Mouse (Mus musculus) kidney, embryonic 15.5 days (tissue): ENCODE measurements around the gene Tbcd. TPM values are rescaled to one million over a fixed set of nuclear protein-coding genes. Genes with fewer than 3 reads are reported as not detected.

Experiments
- ATAC-seq: fragments of 200-750 bp; cut with Nextera tagmentation; replicated peaks from 2 replicates; pipeline ENCODE4 v1.8.0; 2017; ENCODE audit warnings: moderate TSS enrichment; ENCODE audit not compliant: low FRiP score
- H3K27ac ChIP-seq: fragments of 300-500 bp; sonication (generic); 2 replicates; pipeline ENCODE4 v1.5.1; 2015; ENCODE audit warnings: mild to moderate bottlenecking, inconsistent platforms
- H3K27me3 ChIP-seq: fragments of 300-500 bp; sonication (generic); 2 replicates; pipeline ENCODE4 v1.6.1; 2015; ENCODE audit warnings: inconsistent platforms
- H3K36me3 ChIP-seq: fragments of 300-500 bp; sonication (generic); 2 replicates; pipeline ENCODE4 v1.6.1; 2015; ENCODE audit warnings: inconsistent platforms
- H3K4me1 ChIP-seq: fragments of 300-500 bp; sonication (generic); 2 replicates; pipeline ENCODE4 v1.6.1; 2015; ENCODE audit warnings: inconsistent platforms
- H3K4me2 ChIP-seq: fragments of 300-500 bp; sonication (generic); 2 replicates; pipeline ENCODE4 v1.6.1; 2015; ENCODE audit warnings: moderate library complexity, mild to moderate bottlenecking, inconsistent platforms
- H3K4me3 ChIP-seq: fragments of 300-500 bp; sonication (generic); replicated peaks from 2 replicates; pipeline ENCODE4 v1.5.1; 2015; ENCODE audit warnings: mild to moderate bottlenecking, inconsistent platforms
- H3K9ac ChIP-seq: fragments of 300-500 bp; sonication (generic); 2 replicates; pipeline ENCODE4 v1.6.1; 2015; ENCODE audit warnings: mild to moderate bottlenecking, inconsistent platforms
- H3K9me3 ChIP-seq: fragments of 300-500 bp; sonication (generic); replicated peaks from 2 replicates; pipeline ENCODE4 v1.6.1; 2016; ENCODE audit warnings: inconsistent platforms
- WGBS: fragments of 180-500 bp; shearing (Covaris S2); methylation state at CpG from one replicate; pipeline ENCODE4 v1.1.7; 2015; ENCODE audit warnings: mixed read lengths; 5-methylcytosine and 5-hydroxymethylcytosine counted together
- polyA plus RNA-seq: library from polyadenylated mRNA; unstranded; fragments of >200 nt; fragmentation: Nextera tagmentation; extraction: Ambion mirVana; gene quantifications from 2 replicates; pipeline ENCODE4 v1.2.1, GENCODE M21; 2015

Gene Tbcd
- polyA plus RNA-seq, 1 experiment from 2014 or later: 37.4 TPM

- Histone ChIP-seq H3K27me3 (no peaks in the 10 kb centered on the region), H3K4me3 (no peak overlapping the region), H3K9me3 (no peaks in the 10 kb centered on the region), H3K4me1 (peaks cover 35% of the 10 kb centered on the region), H3K4me2 (no peak overlapping the region), H3K27ac (0 out of 2 replicates have a peak overlapping the region, but pooled peaks have one; percentile 77), H3K9ac (no peak overlapping the region), H3K36me3 (no peaks in the 10 kb centered on the region)
- ATAC-seq: no peak
- WGBS: 81% methylated on average over 3 of the region's 3 CpGs
Observed at GRCm38 (mm10) chr11:121545398-121546034, 93.8 kb downstream of the Tbcd start.

- Histone ChIP-seq H3K4me1 (peaks cover 47% of the 10 kb centered on the region), H3K9me3 (no peaks in the 10 kb centered on the region), H3K4me3 (no peak overlapping the region), H3K36me3 (no peaks in the 10 kb centered on the region), H3K27me3 (no peaks in the 10 kb centered on the region), H3K9ac (no peak overlapping the region), H3K27ac (no peak overlapping the region), H3K4me2 (no peak overlapping the region)
- WGBS: 90% methylated on average over 5 of the region's 5 CpGs
- ATAC-seq: no peak
Observed at GRCm38 (mm10) chr11:121547234-121547633, 95.5 kb downstream of the Tbcd start.

- WGBS: 88% methylated on average over 4 of the region's 4 CpGs
- no peak overlapping the region for H3K27ac ChIP-seq
- no peak overlapping the region for H3K4me3 ChIP-seq
- no peaks in the 10 kb centered on the region for H3K27me3 ChIP-seq
- no peak for ATAC-seq
- peaks cover 50% of the 10 kb centered on the region for H3K4me1 ChIP-seq
- H3K36me3 ChIP-seq: no peaks in the 10 kb centered on the region
- no peak overlapping the region for H3K9ac ChIP-seq
- H3K4me2 ChIP-seq: no peak overlapping the region
- no peaks in the 10 kb centered on the region for H3K9me3 ChIP-seq
Observed at GRCm38 (mm10) chr11:121547925-121548324, 96.2 kb downstream of the Tbcd start.

GRCm38 (mm10) chr11:121548996-121549842, 97.5 kb downstream of the Tbcd start:
- H3K4me2 ChIP-seq: no peak overlapping the region
- no peaks in the 10 kb centered on the region for H3K36me3 ChIP-seq
- no peaks in the 10 kb centered on the region for H3K27me3 ChIP-seq
- H3K9me3 ChIP-seq: no peaks in the 10 kb centered on the region
- peaks cover 48% of the 10 kb centered on the region for H3K4me1 ChIP-seq
- 62% methylated on average over 12 of the region's 12 CpGs for WGBS
- peak overlapping the region; percentile 72 for H3K27ac ChIP-seq
- ATAC-seq: no peak
- H3K4me3 ChIP-seq: no peak overlapping the region
- H3K9ac ChIP-seq: no peak overlapping the region

- H3K36me3 ChIP-seq: no peaks in the 10 kb centered on the region
- no peak overlapping the region for H3K9ac ChIP-seq
- no peaks in the 10 kb centered on the region for H3K9me3 ChIP-seq
- WGBS: 44% methylated on average over 17 of the region's 17 CpGs
- no peaks in the 10 kb centered on the region for H3K27me3 ChIP-seq
- no peak overlapping the region for H3K4me3 ChIP-seq
- ATAC-seq: peak; percentile 77
- H3K27ac ChIP-seq: peak overlapping the region; percentile 72
- H3K4me2 ChIP-seq: peak overlapping the region; percentile 8
- H3K4me1 ChIP-seq: peaks cover 42% of the 10 kb centered on the region
Observed at GRCm38 (mm10) chr11:121549843-121550647, 98.3 kb downstream of the Tbcd start.

GRCm38 (mm10) chr11:121551206-121551799, 99.6 kb downstream of the Tbcd start:
- H3K4me2 ChIP-seq: no peak overlapping the region
- peak overlapping the region; percentile 72 for H3K27ac ChIP-seq
- peaks cover 42% of the 10 kb centered on the region for H3K4me1 ChIP-seq
- ATAC-seq: no peak
- WGBS: 84% methylated on average over 5 of the region's 5 CpGs
- no peak overlapping the region for H3K9ac ChIP-seq
- H3K9me3 ChIP-seq: no peaks in the 10 kb centered on the region
- H3K4me3 ChIP-seq: no peak overlapping the region
- H3K27me3 ChIP-seq: no peaks in the 10 kb centered on the region
- no peaks in the 10 kb centered on the region for H3K36me3 ChIP-seq

- no peak overlapping the region for H3K9ac ChIP-seq
- no peak overlapping the region for H3K4me3 ChIP-seq
- H3K27me3 ChIP-seq: no peaks in the 10 kb centered on the region
- H3K36me3 ChIP-seq: no peaks in the 10 kb centered on the region; the same call in 1 of the 2 replicates
- 71% methylated on average over 4 of the region's 4 CpGs for WGBS
- H3K4me1 ChIP-seq: peaks cover 42% of the 10 kb centered on the region
- no peaks in the 10 kb centered on the region for H3K9me3 ChIP-seq
- peak overlapping the region; percentile 6 for H3K27ac ChIP-seq
- H3K4me2 ChIP-seq: no peak overlapping the region
- peak; percentile 41; the same call in 1 of the 2 replicates for ATAC-seq
Observed at GRCm38 (mm10) chr11:121552167-121552566, 100.4 kb downstream of the Tbcd start.

GRCm38 (mm10) chr11:121552846-121553457, 101.2 kb downstream of the Tbcd start:
- no peak overlapping the region for H3K9ac ChIP-seq
- H3K4me1 ChIP-seq: peaks cover 42% of the 10 kb centered on the region
- WGBS: 84% methylated on average over 7 of the region's 7 CpGs
- H3K4me3 ChIP-seq: no peak overlapping the region
- no peaks in the 10 kb centered on the region for H3K9me3 ChIP-seq
- no peaks in the 10 kb centered on the region for H3K27me3 ChIP-seq
- H3K27ac ChIP-seq: peak overlapping the region; percentile 72
- peaks cover 2% of the 10 kb centered on the region; the same call in 1 of the 2 replicates for H3K36me3 ChIP-seq
- no peak for ATAC-seq
- no peak overlapping the region for H3K4me2 ChIP-seq

GRCm38 (mm10) chr11:121553458-121553857, 101.7 kb downstream of the Tbcd start:
- Histone ChIP-seq H3K4me2 (no peak overlapping the region), H3K27me3 (no peaks in the 10 kb centered on the region), H3K4me3 (no peak overlapping the region), H3K4me1 (peaks cover 38% of the 10 kb centered on the region), H3K9ac (no peak overlapping the region), H3K9me3 (no peaks in the 10 kb centered on the region), H3K27ac (peak overlapping the region; percentile 72), H3K36me3 (peaks cover 2% of the 10 kb centered on the region; the same call in 1 of the 2 replicates)
- no peak for ATAC-seq
- 93% methylated on average over 3 of the region's 3 CpGs for WGBS

GRCm38 (mm10) chr11:121556727-121557126, 105.0 kb downstream of the Tbcd start:
- Histone ChIP-seq H3K9me3 (no peaks in the 10 kb centered on the region), H3K9ac (no peak overlapping the region), H3K4me2 (no peak overlapping the region), H3K27me3 (no peaks in the 10 kb centered on the region), H3K36me3 (peaks cover 2% of the 10 kb centered on the region; the same call in 1 of the 2 replicates), H3K4me3 (no peak overlapping the region), H3K4me1 (peaks cover 11% of the 10 kb centered on the region), H3K27ac (no peak overlapping the region)
- 74% methylated on average over 1 of the region's 1 CpGs for WGBS
- no peak for ATAC-seq

- H3K4me2 ChIP-seq: no peak overlapping the region
- H3K9me3 ChIP-seq: no peaks in the 10 kb centered on the region
- 100% methylated on average over 1 of the region's 1 CpGs for WGBS
- H3K36me3 ChIP-seq: peaks cover 2% of the 10 kb centered on the region; the same call in 1 of the 2 replicates
- no peak for ATAC-seq
- H3K4me1 ChIP-seq: peaks cover 5% of the 10 kb centered on the region
- H3K4me3 ChIP-seq: no peak overlapping the region
- H3K9ac ChIP-seq: no peak overlapping the region
- no peak overlapping the region for H3K27ac ChIP-seq
- H3K27me3 ChIP-seq: no peaks in the 10 kb centered on the region
Observed at GRCm38 (mm10) chr11:121557946-121558345, 106.2 kb downstream of the Tbcd start.
